Mouse (Mus musculus) cerebellum, adult 2 months (tissue): ENCODE measurements at regions not wholly inside any gene's neighbourhood (a gene's known extent, or its start where the extent isn't known, plus 50 kb on each side); places are given as distances from the start of the nearest gene placed in this dataset.

Experiments
- CTCF ChIP-seq: fragments of 200-500 bp; IDR thresholded peaks from 2 replicates; pipeline ENCODE4 v1.5.1; 2011; ENCODE audit warnings: low read depth, mild to moderate bottlenecking, control low read depth, low read length, moderate library complexity, borderline replicate concordance; ENCODE audit not compliant: insufficient read depth
- POLR2A ChIP-seq: fragments of 200-500 bp; IDR thresholded peaks from 2 replicates; pipeline ENCODE4 v1.6.1; 2011; ENCODE audit warnings: low read length, control low read depth, borderline replicate concordance; ENCODE audit not compliant: insufficient read depth

GRCm38 (mm10) chr10:111378047-111378618 lies 79.7 kb downstream of the Bbs10 start:
- no peak for TF ChIP-seq CTCF
- TF ChIP-seq POLR2A, result no peak
